Comparison of ENCODE assay signal across 25 mouse cellular contexts in the genomic region with DNA sequence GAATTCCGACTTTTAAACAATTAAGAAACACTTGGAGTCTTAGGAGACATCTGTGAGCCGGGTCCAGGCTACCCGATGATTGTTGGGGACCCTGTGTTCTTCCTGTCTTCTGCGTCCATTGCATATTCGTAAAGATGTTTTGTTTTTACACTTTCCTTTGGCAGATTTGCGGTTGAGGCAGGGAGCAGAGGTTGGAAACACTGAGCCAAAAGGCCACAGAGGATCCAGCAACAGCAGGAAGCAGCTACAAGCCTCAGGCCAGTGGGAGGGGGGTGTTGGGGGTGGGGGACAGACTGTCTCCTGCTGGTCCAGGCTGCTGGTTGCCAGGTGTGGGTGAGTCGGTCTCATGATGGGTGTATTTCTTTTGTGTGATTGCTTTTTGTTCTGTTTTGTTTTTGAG.
DNase-seq lines count a peak whose midpoint lies in the region; ATAC-seq lines count a peak whose summit lies in the region.
"Had no signal": no experiment of that assay in that cellular context is flagged by ENCODE, and none has a peak within 500 bp of the region (broad histone marks: within the 10 kb centered on the region; RNA-seq: fewer than 3 reads in every experiment).

No protein-coding gene starts in this region.

- no peak overlapping the region for H3K27ac ChIP-seq in hindbrain, embryonic 13.5 days
- H3K27ac ChIP-seq in hindbrain, embryonic 11.5 days (ENCODE audit: low read depth, low read length) = no peak overlapping the region
- no peak overlapping the region; the same call in 1 of the 2 replicates for H3K27ac ChIP-seq in kidney, embryonic 16.5 days (ENCODE audit: low read length)
- H3K27ac ChIP-seq: forebrain, embryonic 13.5 days; hindbrain, embryonic 14.5 days; liver, embryonic 15.5 days; lung, embryonic 15.5 days; midbrain, embryonic 15.5 days; neural tube, embryonic 12.5 days had no signal

- no peak overlapping the region for H3K4me2 ChIP-seq in hindbrain, embryonic 13.5 days
- H3K4me2 ChIP-seq in hindbrain, embryonic 11.5 days (replicated peaks; ENCODE audit: low read depth, low read length) = no peak overlapping the region
- no peak overlapping the region for H3K4me2 ChIP-seq in kidney, embryonic 16.5 days (replicated peaks; ENCODE audit: low read depth, low read length)
- H3K4me2 ChIP-seq: forebrain, embryonic 13.5 days; heart, embryonic 11.5 days; hindbrain, embryonic 14.5 days; liver, embryonic 15.5 days; lung, embryonic 15.5 days; midbrain, embryonic 15.5 days; neural tube, embryonic 12.5 days had no signal

- WGBS in hindbrain, embryonic 13.5 days = 52% methylated on average over 7 of the region's 7 CpGs
- WGBS in hindbrain, embryonic 11.5 days = 46% methylated on average over 7 of the region's 7 CpGs
- WGBS in kidney, embryonic 16.5 days = 49% methylated on average over 7 of the region's 7 CpGs

- peaks cover 25% of the 10 kb centered on the region; the same call in 1 of the 2 replicates for H3K27me3 ChIP-seq in hindbrain, embryonic 13.5 days
- no peaks in the 10 kb centered on the region; the same call in 1 of the 2 replicates for H3K27me3 ChIP-seq in hindbrain, embryonic 11.5 days (ENCODE audit: control insufficient read depth, insufficient read depth, low read length)
- H3K27me3 ChIP-seq in kidney, embryonic 16.5 days (ENCODE audit: insufficient read depth, low read length) = peaks cover 5% of the 10 kb centered on the region; the same call in 1 of the 2 replicates
- H3K27me3 ChIP-seq: midbrain, embryonic 15.5 days had no signal

- DNase-seq in hindbrain, embryonic 11.5 days (ENCODE audit: low spot score) = no peak
- DNase-seq in kidney, postnatal 10 days = peak; percentile 56
- DNase-seq in kidney, postnatal 14 days = peak; percentile 49
- DNase-seq in kidney, postnatal 4 days = peak; percentile 29 to 43
- DNase-seq in spleen, adult 18-20 months = no peak
- DNase-seq: adrenal gland, adult 2 months; cerebellum, adult 11 months; cerebellum, adult 9-11 months; gastrocnemius, postnatal 10 days; heart, postnatal 10 days; liver; lung, postnatal 36 days; right cerebral cortex, postnatal 25 days; thymus, postnatal 25 days had no signal

- no peaks in the 10 kb centered on the region for H3K9me3 ChIP-seq in hindbrain, embryonic 13.5 days
- H3K9me3 ChIP-seq in hindbrain, embryonic 11.5 days (ENCODE audit: control insufficient read depth, low read length) = no peaks in the 10 kb centered on the region
- H3K9me3 ChIP-seq in kidney, embryonic 16.5 days (ENCODE audit: low read length) = no peaks in the 10 kb centered on the region
- H3K9me3 ChIP-seq: forebrain, embryonic 13.5 days; liver, embryonic 15.5 days; lung, embryonic 15.5 days; midbrain, embryonic 15.5 days; neural tube, embryonic 12.5 days had no signal

- 0 out of 2 replicates have a peak overlapping the region, but pooled peaks have one; percentile 29 for H3K9ac ChIP-seq in hindbrain, embryonic 13.5 days
- H3K9ac ChIP-seq in hindbrain, embryonic 11.5 days (ENCODE audit: low read depth, low read length) = no peak overlapping the region
- no peak overlapping the region for H3K9ac ChIP-seq in kidney, embryonic 16.5 days (replicated peaks; ENCODE audit: low read length)
- H3K9ac ChIP-seq: forebrain, embryonic 13.5 days; liver, embryonic 15.5 days; lung, embryonic 15.5 days; midbrain, embryonic 15.5 days; neural tube, embryonic 12.5 days had no signal

- H3K4me1 ChIP-seq in hindbrain, embryonic 13.5 days (replicated peaks) = peaks cover 56% of the 10 kb centered on the region
- H3K4me1 ChIP-seq in hindbrain, embryonic 11.5 days (replicated peaks; ENCODE audit: control insufficient read depth, insufficient read depth, low read length) = peaks cover 13% of the 10 kb centered on the region
- peaks cover 13% of the 10 kb centered on the region for H3K4me1 ChIP-seq in kidney, embryonic 16.5 days (ENCODE audit: insufficient read depth, low read length)
- H3K4me1 ChIP-seq: liver, embryonic 15.5 days had no signal

- H3K4me3 ChIP-seq in hindbrain, embryonic 13.5 days = no peak overlapping the region
- no peak overlapping the region for H3K4me3 ChIP-seq in hindbrain, embryonic 11.5 days (ENCODE audit: low read depth, low read length)
- H3K4me3 ChIP-seq in kidney, embryonic 16.5 days (ENCODE audit: low read length) = no peak overlapping the region
- H3K4me3 ChIP-seq: forebrain, embryonic 13.5 days; liver, embryonic 15.5 days; lung, embryonic 15.5 days; megakaryocyte, embryonic 14.5 days; midbrain, embryonic 15.5 days; neural tube, embryonic 12.5 days had no signal

- no peak for ATAC-seq in hindbrain, embryonic 13.5 days (ENCODE audit: low FRiP score)
- ATAC-seq in hindbrain, embryonic 11.5 days (ENCODE audit: low FRiP score) = no peak
- ATAC-seq in kidney, embryonic 16.5 days (ENCODE audit: low FRiP score, low TSS enrichment) = no peak
- ATAC-seq: forebrain, embryonic 13.5 days; intestine, postnatal 0 days; midbrain, embryonic 15.5 days had no signal

- no peaks in the 10 kb centered on the region for H3K36me3 ChIP-seq in hindbrain, embryonic 13.5 days
- H3K36me3 ChIP-seq in hindbrain, embryonic 11.5 days (ENCODE audit: control insufficient read depth, insufficient read depth, low read length) = no peaks in the 10 kb centered on the region
- no peaks in the 10 kb centered on the region for H3K36me3 ChIP-seq in kidney, embryonic 16.5 days (ENCODE audit: insufficient read depth, low read length)
- H3K36me3 ChIP-seq: liver, embryonic 15.5 days; lung, embryonic 15.5 days; midbrain, embryonic 15.5 days; neural tube, embryonic 12.5 days had no signal

Comparison
In these comparisons a context has a peak if more than half of its experiments do, and no peak if none do; other contexts are left out.
1. DNase-seq: peak in kidney, postnatal 10 days (single experiment), kidney, postnatal 14 days (single experiment) and kidney, postnatal 4 days (2 of 2); none in hindbrain, embryonic 11.5 days (single experiment) and spleen, adult 18-20 months (0 of 2).